Mouse (Mus musculus) lung, postnatal 36 days (tissue): ENCODE measurements around the gene Znrf4.

Source experiments
- DNase-seq: peaks from one replicate; pipeline ENCODE4 v3.0.0; 2022; ENCODE audit warnings: mixed read lengths

Znrf4 gene

GRCm38 (mm10) chr17:56485926-56486325, 26.3 kb downstream of the Znrf4 start:
- DNase-seq = no peak

GRCm38 (mm10) chr17:56485118-56485517, 27.1 kb downstream of the Znrf4 start:
- no peak for DNase-seq

DNA sequence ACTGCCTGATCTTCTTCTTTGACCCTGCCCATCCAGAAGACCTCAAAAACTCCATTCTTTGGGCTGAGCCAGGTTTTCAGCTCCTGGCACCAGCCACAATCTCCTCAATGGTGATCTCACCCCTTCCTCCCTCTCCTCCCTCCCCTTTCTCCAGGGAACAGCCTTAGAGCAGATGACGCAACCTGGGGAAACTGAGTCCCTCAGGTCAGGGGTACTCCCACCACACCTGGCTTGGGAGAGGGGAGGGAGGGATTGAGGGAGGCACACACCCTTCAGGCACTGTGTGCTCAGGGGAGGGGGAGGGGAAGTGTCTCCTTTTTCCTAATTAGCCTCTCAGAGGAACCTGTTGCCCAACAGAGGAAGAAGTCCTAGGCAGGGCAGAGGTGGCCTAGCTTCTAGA, 29.6 kb downstream of the Znrf4 start:
- no peak for DNase-seq

DNA sequence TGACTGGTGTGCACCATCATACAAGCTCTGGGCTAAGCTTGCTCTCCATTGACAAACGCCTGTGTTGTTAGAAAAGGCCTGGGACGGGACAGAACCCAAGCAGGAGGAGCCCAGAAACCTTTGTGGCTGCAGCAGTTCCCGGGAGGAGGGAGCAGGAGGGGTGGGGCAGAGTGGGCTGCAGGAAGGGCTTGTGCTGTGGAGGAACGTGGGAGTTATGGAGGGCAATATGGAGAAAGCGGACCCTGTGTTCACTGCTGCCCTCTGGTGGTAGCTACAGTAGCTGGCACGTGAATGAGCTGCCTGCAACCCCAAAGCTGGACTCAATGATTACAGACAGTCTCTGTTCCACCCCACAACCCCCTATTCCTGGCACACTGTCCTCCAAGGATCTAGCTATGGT, 32.9 kb downstream of the Znrf4 start:
- DNase-seq = peak; percentile 90

GRCm38 (mm10) chr17:56478191-56478611, 34.0 kb downstream of the Znrf4 start:
- DNase-seq = peak; percentile 44

GRCm38 (mm10) chr17:56477191-56477818, 34.9 kb downstream of the Znrf4 start:
- DNase-seq = no peak

DNA sequence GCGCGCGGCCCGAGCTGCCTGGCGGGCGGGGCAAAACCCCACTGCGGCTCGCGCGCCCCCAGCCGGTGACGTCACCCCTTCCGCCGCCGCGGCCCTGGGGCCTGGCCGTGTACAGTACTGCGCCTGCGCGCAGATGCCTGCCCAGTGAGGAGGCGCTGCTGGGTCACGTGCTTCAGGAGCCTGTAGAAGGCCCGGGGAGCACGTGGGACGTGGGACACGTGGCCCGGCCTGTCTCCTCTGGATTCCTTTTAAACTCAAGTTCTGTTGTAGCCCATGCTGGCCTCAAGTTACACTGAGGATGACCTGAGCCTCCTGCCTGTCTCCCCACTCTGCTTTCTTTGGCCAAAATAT, 35.9 kb downstream of the Znrf4 start, which contains the start of gene Ptprs:
TSS of gene Ptprs (minus strand) at position 82 of the 351 bp plus-strand sequence.
- peak; percentile 90 for DNase-seq

DNA sequence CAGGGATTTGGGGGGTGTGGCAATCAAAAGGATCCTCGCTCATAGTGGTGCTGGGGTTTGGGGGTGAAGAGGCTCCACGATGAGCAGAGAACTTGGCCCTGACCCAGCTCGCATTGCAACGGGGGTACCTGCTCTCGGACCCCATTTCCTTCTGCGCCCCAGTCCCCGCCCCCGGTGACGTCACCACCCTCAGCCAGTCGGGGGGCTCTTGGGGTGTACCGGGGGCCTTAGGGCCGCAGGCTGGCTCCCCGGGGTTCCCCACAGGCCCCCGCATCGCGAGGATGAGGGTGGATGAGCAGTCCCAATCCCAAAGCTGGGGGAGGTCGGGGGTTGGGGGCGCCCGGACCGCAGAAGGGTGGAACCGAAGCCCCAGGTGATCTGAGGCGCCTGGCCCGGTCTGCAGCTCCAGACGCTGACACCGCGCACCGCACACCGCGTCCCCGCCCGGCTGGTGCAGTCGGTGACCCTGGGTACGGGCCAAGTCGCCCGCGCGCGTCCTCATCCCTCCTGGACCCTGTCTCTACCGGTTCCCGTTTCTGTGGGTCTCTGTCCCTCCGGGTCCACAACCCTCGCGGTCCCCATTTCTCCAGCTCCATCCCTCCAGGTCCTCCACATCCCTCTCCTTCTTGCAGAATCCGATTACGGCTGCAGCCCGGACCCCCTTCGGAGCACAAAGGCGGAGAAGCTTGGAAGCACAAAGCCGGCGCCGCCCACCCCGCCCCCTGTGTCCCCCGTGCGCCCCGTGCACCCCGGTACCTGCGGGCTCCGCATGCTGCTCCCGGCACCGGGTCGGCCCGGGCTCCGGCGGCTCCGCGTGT, 36.4 kb downstream of the Znrf4 start:
- no peak for DNase-seq

GRCm38 (mm10) chr17:56474831-56475581, 37.2 kb downstream of the Znrf4 start:
- DNase-seq = peak; percentile 55

DNA sequence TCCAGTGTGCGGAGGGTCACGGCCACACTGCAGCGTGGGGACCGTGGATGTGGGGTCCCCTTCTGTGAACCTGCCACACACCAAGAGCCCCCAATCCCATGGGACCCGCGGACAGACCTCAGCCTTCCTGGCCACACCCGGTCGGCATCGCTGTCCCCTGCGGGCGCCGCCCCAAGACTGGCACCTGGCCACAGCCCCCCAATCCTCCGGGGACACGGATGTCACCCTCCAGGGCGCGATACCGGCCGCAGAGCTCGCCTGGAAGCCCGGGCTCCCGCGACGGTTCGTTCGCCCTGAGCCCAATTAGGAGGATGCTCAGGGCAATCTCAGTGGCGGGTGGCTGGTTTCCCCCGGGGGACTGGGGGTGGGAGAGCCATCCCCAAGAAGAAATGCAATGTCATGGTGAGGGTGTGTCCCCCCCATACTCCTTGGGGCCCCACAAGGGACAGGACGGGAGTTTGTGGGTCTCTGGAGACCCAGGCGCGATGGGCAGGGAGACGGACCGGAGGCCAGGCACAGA, 37.9 kb downstream of the Znrf4 start:
- no peak for DNase-seq

- DNase-seq = no peak
These were observed 38.7 kb downstream of the Znrf4 start for GRCm38 (mm10) chr17:56473611-56473905.

DNA sequence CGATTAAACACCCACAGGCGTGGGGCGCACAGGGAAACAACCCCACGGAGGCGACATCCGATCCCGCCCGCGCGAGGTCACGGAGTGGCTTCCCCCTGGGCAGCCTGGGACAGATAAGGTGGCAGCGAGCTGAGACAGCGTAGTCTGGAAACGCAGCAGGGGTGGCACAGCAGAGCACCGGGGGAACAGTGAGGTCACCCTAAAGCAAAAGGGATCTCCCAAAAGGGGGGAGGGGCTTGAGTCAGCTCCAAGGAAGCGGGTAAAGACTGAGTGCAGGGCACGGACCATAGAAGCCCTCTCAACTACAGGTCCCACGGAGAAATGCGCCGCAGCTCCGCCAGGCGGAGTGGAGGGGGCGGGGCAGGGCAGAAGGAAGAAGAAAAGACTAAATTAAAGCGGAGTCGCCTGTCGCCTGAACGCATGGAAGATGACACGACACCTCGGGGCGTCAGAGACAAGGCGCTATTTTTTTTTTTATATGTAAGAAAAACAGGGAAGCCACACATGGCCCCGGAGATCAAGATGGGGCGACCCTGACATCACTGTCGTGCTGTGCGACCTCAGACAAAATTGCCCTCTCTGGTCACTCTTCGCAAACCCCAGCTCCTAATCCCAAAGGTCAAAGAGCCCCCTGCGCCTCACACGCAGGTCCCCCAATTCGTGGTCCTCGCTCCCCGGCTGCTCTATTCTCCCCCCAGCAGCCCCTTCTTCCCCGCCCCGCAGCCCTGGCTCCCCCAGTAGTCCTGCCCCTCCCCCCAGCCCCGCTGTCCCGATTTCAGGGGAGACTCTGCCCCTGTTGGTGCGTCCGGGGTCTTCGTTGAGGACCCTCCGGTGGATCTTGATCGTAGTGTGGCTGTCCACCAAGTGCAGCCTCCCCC, 39.3 kb downstream of the Znrf4 start:
- DNase-seq = peak; percentile 71

DNA sequence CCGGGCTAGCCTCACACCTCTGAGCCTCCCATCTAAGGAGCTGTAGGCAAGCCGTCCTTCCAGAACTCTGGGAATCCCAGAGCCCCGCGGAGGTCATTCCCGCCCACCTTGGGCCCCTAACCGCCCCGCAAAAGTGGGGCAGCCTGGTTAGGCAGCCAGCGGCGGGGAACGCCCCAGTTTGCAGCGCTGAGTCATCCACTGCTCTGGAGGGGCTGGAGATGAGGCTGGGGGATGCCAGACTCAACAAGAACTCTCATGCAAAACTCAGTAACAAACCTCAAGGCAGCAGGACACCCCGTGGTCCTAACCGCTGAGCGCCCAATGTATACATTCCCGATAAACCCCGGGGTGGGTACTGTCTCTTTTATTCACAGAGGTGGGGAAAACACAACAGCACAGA, 40.1 kb downstream of the Znrf4 start:
- DNase-seq = no peak

GRCm38 (mm10) chr17:56471136-56471535, 41.1 kb downstream of the Znrf4 start:
- DNase-seq = no peak

- no peak for DNase-seq
These were observed 41.7 kb downstream of the Znrf4 start for GRCm38 (mm10) chr17:56470571-56470970.

DNA sequence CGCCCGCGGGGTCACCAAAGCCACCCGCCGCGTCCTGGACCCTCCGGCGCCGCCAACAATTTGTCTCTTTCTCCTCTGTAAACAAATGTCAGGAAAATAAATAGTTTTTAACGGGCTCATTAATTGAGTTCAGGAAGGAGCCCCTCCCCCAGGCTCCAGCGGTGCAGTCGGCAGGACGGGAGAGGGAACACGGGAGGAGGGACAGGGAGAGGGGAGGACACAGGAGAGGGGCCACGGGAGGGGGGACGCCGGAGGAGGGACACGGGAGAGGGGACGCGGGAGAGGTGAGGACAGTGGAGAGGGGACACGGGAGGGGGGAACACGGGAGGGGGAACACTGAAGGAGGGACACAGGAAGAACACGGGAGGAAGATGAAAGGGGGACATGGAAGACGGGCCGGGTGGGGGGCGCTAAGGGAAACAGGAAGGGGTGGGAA, 42.2 kb downstream of the Znrf4 start:
- DNase-seq = peak; percentile 51

DNA sequence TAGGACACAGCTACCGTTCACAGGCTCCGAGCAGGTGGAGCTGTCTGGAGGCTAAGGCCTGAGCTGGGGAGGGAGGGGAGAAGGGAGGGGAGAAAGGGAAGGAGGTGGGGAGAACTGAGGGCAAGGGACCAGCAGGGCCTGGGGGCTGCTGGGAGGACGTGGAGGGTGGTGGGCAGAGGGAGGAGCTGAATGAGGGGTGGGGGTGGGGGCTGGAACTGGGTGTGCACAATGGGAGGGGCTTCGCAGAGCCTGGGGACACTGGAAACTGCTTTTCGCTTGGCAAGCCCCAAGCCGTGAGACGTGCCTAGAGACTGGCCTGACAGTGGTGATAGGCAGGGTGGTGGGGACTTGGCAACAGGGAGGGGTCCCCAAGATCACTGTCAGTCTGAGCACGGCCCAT, 43.0 kb downstream of the Znrf4 start:
- no peak for DNase-seq

GRCm38 (mm10) chr17:56468870-56469269, 43.4 kb downstream of the Znrf4 start:
- DNase-seq = peak; percentile 56

GRCm38 (mm10) chr17:56468380-56468779, 43.9 kb downstream of the Znrf4 start:
- no peak for DNase-seq

DNA sequence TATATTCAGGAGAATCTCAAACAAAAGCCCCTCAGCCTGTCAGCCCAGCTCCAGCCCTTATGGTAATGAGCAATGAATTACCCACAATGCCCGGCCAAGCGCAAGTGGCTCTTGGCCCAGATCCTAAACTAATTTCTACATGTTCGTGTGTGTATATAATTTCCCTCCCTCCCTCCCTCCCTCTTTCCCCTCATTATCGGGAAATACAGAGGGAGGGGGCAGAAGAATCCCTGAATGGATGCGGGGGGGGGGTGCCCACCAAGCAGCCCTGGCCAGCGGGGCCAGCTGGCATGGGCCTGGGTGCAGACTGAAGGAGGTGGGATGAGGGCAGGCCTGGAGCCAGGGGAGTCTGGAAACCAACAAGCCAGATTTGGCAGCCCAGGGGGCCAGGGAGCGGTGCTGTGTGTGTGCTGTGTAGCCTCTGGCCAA, 44.8 kb downstream of the Znrf4 start:
- peak; percentile 77 for DNase-seq

GRCm38 (mm10) chr17:56466747-56467146, 45.5 kb downstream of the Znrf4 start:
- no peak for DNase-seq

GRCm38 (mm10) chr17:56464817-56465216, 47.4 kb downstream of the Znrf4 start:
- no peak for DNase-seq

DNA sequence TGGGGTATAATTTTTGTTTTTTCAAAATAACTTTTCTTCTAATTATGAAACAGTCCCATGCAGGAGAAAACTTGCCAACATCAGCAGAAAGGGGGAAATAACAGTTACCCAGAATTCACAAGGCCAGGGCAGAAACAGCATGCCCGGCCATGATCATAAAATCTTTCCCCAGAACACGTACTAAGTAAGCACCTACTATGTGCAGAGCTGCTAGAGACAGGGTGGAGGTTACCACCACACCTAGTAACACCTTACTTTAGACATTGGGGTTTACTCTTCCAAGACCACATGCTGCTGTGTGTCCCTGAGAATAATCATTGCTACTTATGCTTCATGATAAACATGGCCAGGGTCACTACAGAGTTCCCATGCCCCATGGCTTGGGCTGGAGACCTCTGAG, 47.9 kb downstream of the Znrf4 start:
- no peak for DNase-seq
